Mouse (Mus musculus) embryo, embryonic 9.5 days (tissue): ENCODE results near the gene Trim80.
"Not testable (repeated sequence)": the region's sequence is repeated elsewhere in the genome, so short reads cannot be mapped to it uniquely, and the experiment has no call there.

Experiments used
- DNase-seq: peaks from one replicate; pipeline ENCODE4 v3.0.0-alpha.2; 2017; ENCODE audit errors: extremely low spot score

Gene Trim80

DNA sequence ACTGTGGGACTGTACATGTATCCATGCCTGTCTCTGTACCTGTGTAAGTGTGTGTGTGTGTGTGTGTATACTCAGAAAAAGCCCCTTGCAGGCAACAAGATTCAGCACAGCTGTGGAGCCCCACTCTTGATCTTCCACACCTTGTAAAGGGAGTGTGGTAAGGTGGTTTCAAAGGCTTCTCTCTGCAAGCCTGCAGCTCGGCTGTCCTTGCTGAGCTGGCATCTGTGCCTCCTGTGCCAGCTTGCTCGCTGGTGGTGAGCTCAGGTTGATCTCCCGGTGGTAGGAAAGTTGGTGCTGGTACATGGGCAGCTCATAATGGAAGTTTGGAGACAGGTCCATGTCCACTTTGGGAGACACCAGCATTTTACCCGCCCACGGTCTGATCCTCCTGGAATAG lies 21.5 kb downstream of the Trim80 start:
- no peak for DNase-seq

DNA sequence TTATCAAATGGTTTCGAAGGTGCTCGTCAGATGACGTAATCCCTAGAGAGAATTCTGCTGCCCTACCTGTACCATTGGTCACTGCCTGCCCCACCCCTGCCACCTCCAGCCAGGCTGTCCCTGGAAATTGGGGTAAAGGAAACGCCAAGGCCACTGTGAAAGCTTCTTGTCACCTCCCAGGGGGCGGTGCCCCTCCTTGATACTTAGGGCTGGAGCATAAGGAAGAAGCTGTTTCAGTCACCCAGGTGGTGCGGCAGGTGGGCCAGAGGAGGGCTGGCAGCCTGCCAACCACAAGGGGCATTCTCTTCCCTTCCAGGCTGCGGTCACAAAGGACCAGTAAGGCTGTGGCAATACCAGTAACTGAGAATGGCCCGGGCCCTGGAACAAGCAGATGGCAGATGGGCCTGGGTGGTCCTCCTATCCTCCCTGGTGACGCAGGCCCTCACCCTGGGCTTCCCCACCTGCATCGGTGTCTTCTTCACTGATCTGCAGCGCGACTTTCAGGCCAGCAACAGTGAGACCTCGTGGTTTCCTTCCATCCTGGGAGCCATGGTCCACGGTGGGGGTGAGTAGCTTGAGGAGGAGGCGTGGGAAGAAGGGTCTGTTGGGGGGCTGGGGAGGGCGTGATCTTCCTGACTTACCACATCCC lies 22.0 kb downstream of the Trim80 start, which contains the start of gene Slc16a5:
Gene Slc16a5 (plus strand): TSS at position 232 of the 649 bp plus-strand sequence.
- no peak for DNase-seq

GRCm38 (mm10) chr11:115463397-115463796 lies 23.1 kb downstream of the Trim80 start:
- DNase-seq: no peak

DNA sequence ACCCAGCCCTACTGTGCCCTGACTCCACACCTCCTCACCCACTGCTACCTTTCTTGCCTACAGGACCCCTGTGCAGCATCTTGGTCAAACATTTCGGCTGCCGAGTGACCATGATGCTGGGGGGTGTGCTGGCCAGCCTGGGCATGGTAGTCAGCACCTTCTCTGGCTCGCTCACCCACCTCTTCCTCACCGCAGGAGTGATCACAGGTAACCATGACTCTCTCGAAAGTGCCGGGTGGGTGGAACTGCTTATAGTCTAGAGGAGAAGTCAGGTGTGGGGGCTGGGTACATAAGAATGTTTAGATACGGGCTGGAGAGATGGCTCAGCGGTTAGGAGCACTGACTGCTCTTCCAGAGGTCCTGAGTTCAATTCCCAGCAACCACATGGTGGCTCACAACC lies 24.5 kb downstream of the Trim80 start:
- no peak for DNase-seq

GRCm38 (mm10) chr11:115467217-115467618 lies 26.9 kb downstream of the Trim80 start:
- peak; percentile 74 for DNase-seq

DNA sequence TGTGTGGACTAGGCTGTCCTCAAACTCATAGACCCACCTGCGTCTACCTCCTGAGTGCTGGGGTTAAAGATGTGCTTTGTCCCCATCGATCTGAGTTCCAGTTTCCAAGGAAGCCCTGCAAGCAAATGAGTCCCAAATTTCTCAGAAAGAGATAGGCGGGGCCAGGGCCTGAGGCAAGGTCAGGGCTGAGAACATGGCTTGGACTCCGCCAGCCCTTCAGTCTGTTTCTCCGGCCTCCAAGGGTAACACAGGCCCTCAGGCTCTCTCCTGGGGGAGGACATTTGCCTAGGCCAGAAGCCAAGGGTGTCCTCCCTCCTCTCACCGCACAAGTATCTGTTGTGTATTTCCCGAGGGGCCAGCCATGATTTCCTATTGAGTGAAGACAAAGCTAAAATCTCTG lies 31.8 kb downstream of the Trim80 start:
- no peak for DNase-seq

DNA sequence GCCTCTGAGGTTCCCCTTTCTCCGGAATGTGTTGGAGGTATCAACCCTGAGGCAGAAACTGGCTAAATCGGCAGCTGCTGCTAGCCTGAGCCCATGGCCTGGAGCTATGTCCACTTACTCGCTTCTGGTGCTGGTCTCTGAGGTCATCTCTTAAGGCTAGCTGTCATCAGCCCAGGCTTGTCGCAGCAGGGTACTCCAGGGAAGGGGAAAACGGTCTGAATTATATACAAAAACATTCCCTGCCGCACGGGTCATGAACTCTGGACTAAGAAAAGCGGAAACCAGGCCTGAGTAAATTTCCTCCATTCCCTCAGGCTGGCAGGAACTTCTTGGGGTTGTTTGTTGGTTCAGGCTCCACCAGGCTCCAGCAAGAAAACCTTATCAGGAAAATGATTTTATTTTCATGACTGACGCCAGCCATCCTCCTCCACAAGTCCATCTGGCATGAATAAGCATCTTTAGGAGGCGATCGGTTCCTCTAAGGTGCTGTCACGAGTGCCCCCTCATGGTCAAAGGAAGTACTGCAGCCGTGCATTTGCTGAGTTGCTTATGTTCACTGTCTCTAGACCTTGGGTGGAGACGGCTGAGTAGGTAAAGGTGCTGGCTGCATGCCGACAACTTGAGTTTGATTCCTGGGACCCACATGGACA lies 33.4 kb downstream of the Trim80 start:
- DNase-seq: peak; percentile 92

DNA sequence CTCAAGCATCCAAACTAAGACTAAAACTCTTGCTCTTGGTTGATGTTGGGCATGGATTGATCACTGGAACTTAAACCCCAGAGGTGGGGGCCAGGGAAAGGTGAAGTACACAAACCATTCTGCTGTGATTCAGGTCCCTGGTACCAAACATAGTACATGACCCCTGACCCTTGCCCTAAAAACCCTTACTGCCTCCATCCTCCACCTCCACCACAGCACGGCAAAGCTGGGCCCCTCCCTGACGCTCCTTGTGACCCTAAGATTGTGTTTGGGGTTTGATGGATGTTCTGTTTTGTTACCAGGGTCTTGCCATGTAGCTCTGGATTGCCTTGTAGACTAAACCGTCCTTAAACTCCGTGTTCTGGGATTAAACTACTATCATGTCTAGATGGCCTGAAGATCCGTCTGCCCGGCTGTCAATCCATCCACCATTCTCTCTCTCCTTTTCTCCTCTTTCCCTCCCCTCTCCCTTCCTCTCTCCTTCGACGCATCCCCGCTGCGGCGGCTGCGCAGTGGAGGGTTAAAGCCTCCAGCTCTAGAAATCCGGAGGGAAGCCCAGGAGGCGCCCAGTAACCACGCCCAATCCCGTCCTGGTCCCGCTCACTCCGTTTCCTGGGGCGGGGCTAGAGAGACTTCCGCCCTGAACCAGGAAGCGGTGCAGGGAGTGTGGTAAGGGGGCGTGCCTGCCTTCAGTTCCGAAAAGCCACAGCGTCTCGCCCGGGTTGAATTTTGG lies 34.8 kb downstream of the Trim80 start, which contains the start of gene Armc7:
Gene Armc7 (plus strand): TSS at position 643 of the 733 bp plus-strand sequence.
- peak; percentile 95 for DNase-seq

DNA sequence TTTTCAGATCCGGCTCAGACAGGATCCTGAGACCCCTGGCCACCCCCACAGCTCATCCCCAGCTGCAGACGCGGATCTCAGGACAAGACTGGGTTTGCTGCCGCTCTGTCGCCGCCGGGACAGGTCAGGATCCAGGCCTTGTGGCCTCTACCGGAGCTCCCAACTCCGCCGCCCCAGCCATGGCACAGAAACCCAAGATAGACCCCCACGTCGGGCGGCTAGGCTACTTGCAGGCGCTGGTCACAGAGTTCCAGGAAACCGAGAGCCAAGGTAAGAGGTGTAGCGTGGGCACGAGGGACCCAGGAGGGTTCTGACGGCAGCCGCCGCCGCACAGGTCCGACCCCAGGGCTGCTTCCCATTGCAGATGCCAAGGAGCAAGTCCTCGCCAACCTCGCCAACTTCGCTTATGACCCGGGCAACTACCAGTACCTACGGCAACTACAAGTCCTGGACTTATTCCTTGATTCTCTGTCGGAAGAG lies 35.5 kb downstream of the Trim80 start:
- no peak for DNase-seq

GRCm38 (mm10) chr11:115476630-115477029 lies 36.3 kb downstream of the Trim80 start:
- not testable (repeated sequence) for DNase-seq

DNA sequence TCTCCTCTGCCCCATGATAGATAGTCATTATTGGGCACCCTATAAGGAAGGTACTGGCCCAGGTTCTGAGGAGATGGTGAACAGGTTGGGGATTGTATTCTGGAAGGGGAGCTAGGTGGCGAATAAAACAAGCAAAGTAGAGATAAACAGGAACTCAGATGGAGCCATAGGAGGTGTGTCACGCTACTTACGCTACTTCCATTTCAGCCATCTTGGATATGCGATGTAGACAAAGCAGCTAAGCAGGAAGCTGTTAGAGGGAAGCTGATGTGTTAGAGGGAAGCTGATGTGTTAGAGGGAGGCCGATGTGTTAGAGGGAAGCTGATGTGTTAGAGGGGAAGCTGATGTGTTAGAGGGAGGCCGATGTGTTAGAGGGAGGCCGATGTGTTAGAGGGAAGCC lies 37.0 kb downstream of the Trim80 start:
- not testable (repeated sequence) for DNase-seq

GRCm38 (mm10) chr11:115478296-115478938 lies 38.1 kb downstream of the Trim80 start:
- no peak for DNase-seq

DNA sequence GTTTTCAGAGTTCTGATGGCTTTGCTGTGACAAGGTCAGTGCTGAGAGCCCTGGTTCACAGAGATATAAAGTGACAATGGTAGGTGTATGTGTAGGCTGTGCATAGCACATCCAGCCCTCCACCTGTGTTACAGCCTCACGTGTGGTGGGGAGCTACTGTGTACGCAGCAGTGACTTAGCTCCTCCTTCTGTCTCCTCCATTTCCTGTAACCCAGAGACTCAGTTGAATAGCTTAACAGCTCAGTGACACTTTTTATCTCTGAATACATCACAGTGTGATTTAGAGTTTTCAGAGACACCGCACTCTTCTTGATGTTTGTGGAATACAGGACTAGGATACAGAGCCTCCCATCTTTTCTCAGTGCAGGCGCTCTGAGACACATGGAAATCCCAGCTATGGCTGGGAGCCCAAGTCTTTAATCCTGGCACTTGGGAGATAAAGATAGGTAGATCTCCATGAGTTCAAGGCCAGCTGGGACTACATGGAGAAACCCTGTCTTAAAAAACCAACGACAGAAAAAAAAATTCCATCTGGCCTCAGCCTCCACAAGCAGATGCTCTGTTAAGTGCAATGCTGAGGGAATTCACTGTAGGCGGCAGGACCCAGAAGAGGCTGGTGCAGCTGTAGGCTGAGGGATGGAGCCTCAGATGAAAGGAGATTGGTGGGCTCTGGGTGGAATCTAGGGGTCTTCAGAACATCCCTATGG lies 41.4 kb downstream of the Trim80 start:
- no peak for DNase-seq

GRCm38 (mm10) chr11:115483278-115483677 lies 42.9 kb downstream of the Trim80 start:
- DNase-seq: no peak

GRCm38 (mm10) chr11:115483726-115484125 lies 43.4 kb downstream of the Trim80 start:
- DNase-seq: peak; percentile 74

- DNase-seq: peak; percentile 67
Observed at GRCm38 (mm10) chr11:115485155-115485554, 44.8 kb downstream of the Trim80 start.

DNA sequence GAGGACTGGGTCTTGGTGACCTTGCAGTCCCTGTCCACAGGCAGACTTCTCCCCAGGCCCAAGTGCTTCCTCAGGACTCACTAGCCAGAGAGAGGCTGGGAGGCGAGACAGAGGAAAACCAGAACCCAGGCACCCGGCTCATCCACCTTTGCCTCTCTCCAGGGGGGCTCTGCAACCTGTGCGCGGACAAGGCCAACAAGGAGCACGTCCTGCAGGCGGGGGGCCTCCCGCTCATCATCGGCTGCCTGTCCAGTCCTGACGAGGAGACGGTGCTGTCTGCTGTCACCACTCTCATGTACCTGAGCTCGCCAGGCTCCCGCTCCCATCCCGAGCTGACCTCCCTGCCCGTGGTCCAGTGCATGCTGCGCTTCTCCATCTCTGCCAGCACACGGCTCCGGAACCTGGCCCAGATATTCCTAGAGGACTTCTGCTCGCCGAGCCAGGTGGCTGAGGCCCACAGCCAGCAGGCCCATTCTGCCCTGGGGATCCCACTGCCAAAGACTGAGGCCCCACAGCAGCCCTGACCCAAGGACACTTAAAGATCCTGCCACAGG lies 48.3 kb downstream of the Trim80 start:
- DNase-seq: no peak

DNA sequence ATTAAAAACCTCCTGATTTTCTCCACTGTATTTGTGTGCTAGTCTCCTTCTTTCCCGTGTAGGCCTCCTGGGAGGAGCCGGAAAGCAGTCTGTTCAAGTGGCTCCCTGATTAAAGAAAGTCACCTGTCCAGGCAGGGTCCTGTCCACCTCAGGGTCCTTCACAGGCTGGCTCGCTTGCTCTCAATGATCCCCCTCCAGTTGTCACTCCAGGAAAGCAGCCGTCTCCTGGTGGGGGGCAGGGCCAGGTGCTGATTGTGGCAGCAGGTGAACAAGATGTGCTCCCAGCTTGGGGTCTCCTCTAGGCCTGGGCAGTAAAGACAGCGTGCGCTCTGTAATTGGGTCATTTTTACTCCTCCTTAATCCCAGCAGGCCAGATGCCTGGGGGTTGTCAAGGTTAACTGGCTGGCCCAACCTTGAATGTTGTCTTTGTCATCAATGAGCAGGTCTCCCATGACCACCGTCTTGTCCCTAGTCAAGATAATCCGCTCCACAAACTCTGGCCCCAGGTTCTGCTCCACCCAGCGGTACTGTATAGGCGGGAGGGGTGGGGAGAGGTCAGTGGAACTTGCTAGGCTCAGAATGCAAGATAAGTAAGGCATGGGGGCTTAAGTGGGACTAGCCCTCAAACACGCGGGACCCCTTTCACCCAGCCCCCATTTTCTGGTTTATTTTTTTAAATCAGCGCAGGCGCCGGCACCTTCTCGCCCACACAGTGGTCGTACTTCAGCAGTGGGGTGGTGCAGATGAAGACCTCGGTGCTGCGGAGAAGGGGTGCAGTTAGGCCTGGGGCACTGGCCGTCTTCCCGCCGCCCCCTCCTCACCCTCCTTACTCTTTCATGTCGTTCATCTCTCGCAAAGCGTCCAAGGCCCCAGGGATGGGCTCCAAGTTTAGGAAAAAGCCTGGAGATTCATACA lies 50.4 kb downstream of the Trim80 start:
- no peak for DNase-seq

- peak; percentile 82 for DNase-seq
Observed at GRCm38 (mm10) chr11:115491356-115492083, 51.2 kb downstream of the Trim80 start, which contains the start of gene Nt5c. Gene Nt5c (minus strand): TSS chr11:115491862.
